Mouse (Mus musculus) cerebellum, adult 11 months (tissue): ENCODE measurements at regions not wholly inside any gene's neighbourhood (a gene's known extent, or its start where the extent isn't known, plus 50 kb on each side); places are given as distances from the start of the nearest gene placed in this dataset.

Experiments used
- DNase-seq: peaks from one replicate; pipeline ENCODE4 v3.0.0; 2022

GRCm38 (mm10) chr5:64663766-64664165 lies 139.4 kb upstream of the Klf3 start:
- DNase-seq, result no peak

DNA sequence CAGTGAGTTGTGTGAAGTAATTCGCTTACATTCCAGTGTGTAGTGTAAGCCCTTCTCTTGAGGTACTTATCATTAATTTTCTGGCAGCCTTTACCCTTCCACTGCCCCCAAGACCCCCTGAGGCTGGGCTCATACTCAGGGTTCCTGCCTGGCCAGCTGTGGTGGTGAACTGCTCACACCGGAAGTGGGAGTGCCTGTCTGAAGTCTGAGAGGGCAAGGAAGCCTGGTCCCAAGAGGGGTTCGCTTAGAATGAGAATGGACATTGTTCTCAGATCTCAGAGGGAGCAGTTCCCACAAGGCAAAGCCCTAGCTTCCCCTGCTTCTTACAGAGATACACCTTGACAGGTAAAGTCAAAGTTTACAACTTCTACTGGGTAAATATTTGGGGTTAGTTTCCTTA lies 138.1 kb upstream of the Klf3 start:
- DNase-seq, result no peak

DNA sequence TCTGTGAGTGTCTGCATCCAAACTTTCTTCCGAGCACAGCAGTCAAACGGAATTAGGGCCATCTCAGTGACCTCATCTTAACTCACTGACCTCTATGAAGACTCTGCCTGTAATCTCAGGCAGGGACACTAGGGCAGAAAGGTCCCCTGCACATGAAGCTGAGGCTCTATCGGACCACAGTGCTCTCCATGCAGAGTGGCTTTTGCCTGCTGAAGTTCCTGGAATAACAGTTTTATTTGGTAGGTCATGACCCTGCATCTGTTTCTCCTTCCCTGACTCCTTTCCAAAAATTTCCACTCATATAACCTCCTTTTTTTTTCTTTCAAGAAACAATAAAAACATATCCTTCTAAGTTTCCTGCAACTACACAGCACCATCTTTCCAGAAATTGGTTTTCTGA lies 136.9 kb upstream of the Klf3 start:
- no peak for DNase-seq

- DNase-seq, result no peak
These were observed 136.1 kb upstream of the Klf3 start for GRCm38 (mm10) chr5:64667053-64667452.

DNA sequence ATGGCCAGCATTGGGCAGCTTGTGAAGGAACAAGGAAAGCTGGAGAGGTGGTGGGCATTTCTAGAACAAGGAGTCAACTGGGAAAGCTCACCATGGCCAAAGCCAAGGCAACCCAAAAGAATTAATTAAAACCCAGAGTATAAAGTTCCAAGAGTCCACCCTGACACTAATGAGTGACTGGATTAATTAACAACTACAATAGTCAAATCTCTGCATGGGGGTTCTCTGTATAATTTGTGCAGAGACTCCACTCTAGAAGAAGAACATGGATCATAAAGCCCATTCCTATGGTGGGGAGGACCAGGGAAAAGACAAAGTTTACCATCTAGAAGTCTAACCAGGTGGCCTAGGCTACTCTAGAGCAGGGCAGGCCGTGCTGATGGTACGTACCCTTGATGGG lies 129.3 kb upstream of the Klf3 start:
- DNase-seq, result no peak

DNA sequence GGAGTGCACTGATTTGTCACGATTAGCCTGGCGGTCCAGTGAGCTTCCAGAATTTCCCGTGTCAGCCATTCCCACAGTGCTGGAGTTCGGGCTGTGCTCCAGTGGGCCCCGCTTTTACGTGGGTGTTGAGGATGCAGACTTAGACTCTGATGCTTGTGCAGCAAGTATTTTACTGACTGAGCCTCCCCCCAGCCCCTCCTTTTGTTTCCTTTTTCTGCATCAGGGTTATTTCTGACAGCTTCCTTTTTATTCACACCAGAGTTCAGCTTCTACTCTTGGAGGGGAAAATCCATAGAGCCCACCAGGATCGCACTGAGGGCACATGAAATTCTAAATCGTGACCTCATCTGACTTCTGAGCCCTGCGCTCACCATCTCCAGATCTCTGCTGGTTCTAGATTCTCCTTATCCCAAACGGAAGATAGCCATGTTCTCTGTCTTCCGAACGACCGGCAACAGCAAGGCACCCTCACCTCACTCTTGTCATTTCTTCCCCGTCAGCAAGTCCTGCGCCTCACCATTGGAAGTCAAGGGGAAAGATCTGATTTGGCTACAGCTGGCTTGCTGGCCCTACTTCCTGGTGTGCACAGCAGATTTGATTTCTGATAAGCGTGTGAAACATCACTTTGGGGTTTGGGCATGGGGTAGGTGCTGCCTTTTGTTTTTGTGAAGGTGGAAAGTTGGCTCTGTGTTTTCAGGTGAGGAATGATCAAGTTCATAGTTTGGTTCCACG lies 126.8 kb upstream of the Klf3 start:
- DNase-seq, result no peak

GRCm38 (mm10) chr5:64676946-64677588 lies 126.1 kb upstream of the Klf3 start:
- no peak for DNase-seq

DNA sequence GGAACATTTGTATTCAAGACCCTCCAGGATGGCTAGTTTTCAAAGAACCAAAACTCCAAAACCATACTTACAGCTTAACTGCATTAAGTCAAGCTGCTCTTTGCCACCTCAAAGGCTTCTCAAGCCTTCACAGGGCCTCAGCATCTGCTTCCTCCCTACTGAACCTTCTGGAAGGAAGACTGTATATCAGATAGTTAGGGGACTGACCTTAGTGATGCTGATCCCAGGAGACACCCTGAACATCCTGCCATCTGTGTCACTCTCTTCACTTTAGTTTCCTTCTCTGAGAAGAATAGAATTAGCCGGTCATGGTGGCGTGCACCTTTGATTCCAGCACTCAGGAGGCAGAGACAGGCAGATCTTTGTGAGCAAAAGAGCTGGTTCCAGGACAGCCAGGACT lies 124.5 kb upstream of the Klf3 start:
- DNase-seq, result no peak

DNA sequence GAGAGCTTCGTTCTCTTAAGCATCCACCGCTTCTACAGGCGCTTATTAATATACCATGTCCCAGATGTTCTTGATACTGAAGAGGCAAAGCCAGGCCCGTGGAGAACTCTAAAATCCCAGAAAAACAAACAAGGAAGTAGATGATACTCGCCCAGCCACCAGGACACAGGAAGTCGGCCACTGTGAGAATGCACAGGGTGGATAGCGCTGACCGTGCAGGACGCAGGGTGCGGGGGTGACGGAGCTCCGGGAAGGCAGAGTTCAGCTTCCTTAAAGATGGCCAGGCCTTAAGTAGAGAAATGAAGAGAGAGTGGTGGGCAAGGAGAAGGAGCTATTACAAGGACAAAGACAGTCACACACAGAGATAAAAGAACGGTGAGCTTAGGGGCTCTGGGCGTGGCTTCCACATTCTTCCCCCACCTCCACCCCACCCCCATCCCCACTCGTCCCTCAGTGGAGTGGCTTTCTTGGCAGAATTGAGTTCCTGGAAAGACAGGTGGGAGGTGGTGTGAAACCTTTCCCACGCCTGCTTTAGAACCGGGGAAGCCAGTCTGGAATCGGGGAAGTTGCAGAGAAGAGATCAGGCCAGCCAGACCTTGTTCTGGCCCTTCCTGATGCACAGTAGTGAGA lies 123.1 kb upstream of the Klf3 start:
- no peak for DNase-seq

DNA sequence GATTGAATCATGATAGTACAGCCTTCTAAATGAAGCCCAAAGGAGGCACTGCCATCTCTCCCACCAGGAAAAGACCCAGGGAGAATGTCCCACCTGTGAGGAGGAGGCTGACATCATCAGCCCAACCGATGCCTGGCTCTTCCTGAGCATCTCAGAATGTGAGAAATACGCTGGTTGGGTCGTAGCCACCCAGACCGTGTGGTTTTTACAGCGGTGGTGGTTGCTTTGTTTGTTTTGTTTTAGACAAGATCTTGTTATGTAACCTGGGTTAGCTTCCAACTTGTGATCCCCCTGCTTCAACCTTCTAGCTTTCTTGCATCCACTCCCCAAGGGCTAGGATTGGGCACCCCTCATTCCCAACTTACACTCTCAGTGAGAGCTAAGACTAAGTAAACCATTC lies 122.0 kb upstream of the Klf3 start:
- DNase-seq, result no peak

DNA sequence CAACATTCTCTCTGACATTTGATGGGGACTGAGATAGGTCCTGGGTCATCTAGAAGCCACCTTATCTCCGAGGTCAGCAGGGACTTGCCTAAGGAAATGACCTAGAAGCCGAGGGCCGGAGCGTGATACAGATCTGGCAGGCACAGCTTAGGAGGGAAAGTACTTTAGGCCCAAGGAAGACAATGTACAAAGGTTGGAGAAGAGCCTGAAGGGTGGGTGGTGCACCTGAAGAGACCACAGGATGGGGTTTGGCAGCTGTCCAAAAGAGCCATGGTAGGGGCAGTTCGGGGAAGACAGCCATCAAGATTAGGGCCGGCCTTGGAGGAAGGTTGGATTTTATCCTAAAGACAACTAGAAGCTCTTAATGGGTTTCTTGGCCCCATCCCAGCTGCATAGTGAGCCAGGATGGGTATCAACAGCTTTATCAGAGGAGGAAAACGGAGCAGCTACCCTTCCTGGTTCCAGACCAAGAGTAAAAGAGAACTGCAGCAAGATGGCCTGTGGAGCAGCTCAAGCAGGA lies 120.8 kb upstream of the Klf3 start:
- DNase-seq, result no peak

- DNase-seq, result no peak
These were observed 119.8 kb upstream of the Klf3 start for GRCm38 (mm10) chr5:64683419-64683818.

GRCm38 (mm10) chr5:64684275-64684674 lies 118.9 kb upstream of the Klf3 start:
- DNase-seq, result no peak

- no peak for DNase-seq
These were observed 113.0 kb upstream of the Klf3 start for GRCm38 (mm10) chr5:64690148-64690547.

DNA sequence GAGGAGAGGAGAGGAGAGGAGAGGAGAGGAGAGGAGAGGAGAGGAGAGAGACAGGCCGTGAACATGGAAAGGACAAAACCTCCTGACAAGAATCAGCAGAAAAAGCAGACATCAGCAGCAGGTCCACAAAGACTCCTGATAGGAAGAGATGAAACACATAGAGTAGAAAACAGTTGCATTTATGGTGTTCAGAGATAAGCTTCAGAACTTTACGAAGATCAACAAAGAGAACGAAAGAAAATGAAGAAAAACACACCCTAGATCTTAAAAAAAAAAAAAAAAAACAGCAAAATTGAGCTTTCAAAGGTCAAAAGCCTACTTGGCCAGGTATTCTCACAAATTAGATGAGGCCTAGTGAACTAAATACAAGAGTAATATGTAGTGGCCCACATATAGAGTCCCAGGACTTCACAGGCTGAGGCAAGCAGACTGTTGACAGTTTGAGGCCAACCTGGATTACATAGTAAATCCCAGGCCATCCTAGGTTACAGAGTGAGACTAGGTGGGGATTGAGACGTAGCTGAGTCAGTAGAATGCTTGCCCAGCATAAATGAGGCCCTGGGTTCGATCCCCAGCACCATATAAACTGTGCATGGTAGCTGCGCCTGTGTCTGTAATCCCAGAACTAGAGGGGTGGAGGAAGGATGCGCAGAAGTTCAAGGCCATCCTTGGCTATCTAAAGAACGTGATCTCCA lies 111.6 kb upstream of the Klf3 start:
- DNase-seq, result no peak

- no peak for DNase-seq
These were observed 110.9 kb upstream of the Klf3 start for GRCm38 (mm10) chr5:64692335-64692734.

- DNase-seq, result no peak
These were observed 109.6 kb upstream of the Klf3 start for GRCm38 (mm10) chr5:64693616-64694015.

DNA sequence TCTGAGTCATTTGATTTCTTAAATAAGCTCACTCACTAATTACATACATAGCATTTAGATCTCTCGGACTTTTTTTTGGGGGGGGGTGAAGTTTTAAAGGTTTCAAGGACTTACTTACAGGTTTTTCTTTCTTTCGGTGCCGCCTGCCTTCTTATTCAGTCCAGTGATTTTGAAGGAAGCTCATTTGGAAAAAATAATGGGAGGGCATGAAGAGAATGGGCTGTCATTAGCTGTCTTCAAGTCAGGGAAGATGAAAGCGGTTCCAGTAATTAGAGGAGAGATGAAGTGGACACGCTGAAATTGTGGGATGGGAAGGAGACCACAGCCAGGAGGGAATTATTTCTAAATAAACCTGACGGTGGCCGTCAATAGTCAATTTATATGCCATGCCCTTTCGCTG lies 108.6 kb upstream of the Klf3 start:
- DNase-seq, result no peak

DNA sequence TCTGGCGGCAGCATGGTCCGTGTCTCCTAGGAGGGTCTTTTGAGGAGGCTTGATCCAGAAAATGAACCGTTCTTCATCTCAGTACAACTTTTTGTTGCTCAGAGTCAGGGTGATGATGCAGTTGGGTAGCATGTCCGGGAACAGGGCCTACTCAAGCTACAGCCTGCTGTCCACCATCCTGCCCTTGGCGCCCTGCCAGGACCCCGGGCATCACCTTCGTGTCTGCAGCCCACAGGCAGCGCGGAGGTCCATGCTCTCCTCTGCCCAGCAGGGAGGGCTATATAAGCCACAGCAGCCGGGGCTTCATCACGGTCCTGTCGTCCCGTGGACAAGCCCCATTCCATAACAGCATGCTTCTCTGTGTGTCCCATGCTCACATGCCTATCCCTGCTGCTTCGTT lies 107.1 kb upstream of the Klf3 start:
- no peak for DNase-seq

GRCm38 (mm10) chr5:64697466-64697865 lies 105.7 kb upstream of the Klf3 start:
- DNase-seq, result no peak

DNA sequence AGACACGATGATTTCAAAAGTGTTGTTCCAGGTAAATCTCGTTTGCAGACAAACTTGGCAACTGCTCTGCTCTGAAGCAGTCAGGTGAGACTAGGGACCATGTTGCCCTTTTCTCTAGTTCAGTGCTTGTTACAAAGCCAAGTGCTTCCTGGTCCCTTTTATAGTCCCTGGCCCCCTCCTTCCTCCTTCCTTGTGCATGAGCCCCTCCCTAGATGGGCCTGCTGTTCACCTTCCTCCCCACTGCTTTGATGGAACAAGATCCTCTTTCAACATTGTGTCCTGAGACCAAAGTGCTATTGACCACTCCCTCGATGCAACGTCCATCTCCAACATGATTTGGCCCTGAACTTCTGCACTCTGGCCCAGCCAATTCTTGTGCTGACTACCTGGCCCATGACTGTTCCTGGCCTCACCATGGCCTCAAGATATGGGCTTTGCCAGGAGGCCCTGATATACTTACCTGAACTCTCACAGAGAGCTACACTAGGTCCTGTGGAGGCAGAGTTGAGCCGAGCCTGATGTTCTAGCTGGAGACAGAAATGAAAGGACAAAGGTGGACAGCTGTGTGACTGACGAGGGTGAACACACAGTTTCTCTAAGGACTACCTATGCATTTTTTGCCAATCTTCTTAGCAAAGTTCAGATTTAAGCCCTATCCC lies 104.6 kb upstream of the Klf3 start:
- no peak for DNase-seq

- no peak for DNase-seq
These were observed 103.2 kb upstream of the Klf3 start for GRCm38 (mm10) chr5:64700030-64700429.

- DNase-seq, result no peak
These were observed 101.9 kb upstream of the Klf3 start for GRCm38 (mm10) chr5:64701219-64701779.
